Comparison of ENCODE assay signal across 15 mouse cellular contexts in the genomic region with DNA sequence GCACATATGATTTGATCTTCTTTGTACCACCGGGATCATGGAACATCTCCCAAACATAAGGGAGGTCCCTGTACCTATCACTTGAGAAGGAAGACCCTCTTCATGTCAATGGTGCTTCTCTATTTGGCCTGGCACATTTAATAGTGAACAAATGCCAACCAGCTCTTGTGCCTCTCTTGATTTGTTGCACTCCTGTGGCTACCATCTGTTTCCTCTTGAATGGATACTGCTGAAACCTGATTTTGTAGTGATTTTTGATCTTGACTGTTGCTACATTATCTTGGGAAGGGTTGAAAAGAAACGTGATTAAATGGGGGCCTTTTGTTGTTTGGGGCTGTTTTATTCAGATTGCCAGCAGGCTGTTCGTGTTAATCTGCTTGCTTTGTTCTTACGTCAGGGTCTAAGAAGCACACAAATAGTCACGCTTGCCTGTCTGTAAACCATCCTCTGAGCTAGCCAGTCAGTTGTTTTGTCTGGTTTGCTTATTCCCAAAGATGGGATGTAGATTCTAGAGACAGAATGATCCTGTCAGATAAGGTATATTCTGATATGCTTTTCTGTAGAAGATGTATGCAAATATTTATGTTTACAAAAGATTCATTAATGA. TPM values are rescaled to one million over a fixed set of nuclear protein-coding genes. Genes with fewer than 3 reads are reported as not detected.
DNase-seq lines count a peak whose midpoint lies in the region; ATAC-seq and TF ChIP-seq lines count a peak whose summit lies in the region.
"Had no signal": no experiment of that assay in that cellular context is flagged by ENCODE, and none has a peak within 500 bp of the region (broad histone marks: within the 10 kb centered on the region; RNA-seq: fewer than 3 reads in every experiment).

No protein-coding gene starts in this region.

- intact Hi-C loops in left cerebral cortex, postnatal 4 days (cut with DNase I) = loop anchor here (10.0 kb wide), 1 partner anchor 132 kb away; the partner anchor contains the start of gene Polq
- intact Hi-C loops in heart, postnatal 14 days (cut with DNase I) = no loop called here

- peaks cover 7% of the 10 kb centered on the region; the same call in 1 of the 2 replicates for H3K36me3 ChIP-seq in midbrain, postnatal 0 days (ENCODE audit: insufficient read depth, low read length)

- H3K4me1 ChIP-seq in midbrain, postnatal 0 days (ENCODE audit: insufficient read depth, low read length) = no peaks in the 10 kb centered on the region
- H3K4me1 ChIP-seq: limb, embryonic 10.5 days had no signal

- no peak for TF ChIP-seq CTCF in midbrain, postnatal 0 days (IDR thresholded peaks at IDR 0.05)

- no peak overlapping the region for H3K9ac ChIP-seq in midbrain, postnatal 0 days (replicated peaks; ENCODE audit: low read length, poor library complexity, severe bottlenecking)
- H3K9ac ChIP-seq: liver, embryonic 14.5 days had no signal

- H3K4me3 ChIP-seq in midbrain, postnatal 0 days (ENCODE audit: low read depth, low read length) = no peak overlapping the region
- H3K4me3 ChIP-seq: limb, embryonic 10.5 days had no signal

- H3K4me2 ChIP-seq in midbrain, postnatal 0 days (ENCODE audit: low read depth, low read length, poor library complexity, severe bottlenecking) = no peak overlapping the region

- no peak overlapping the region for H3K27ac ChIP-seq in midbrain, postnatal 0 days (ENCODE audit: low read depth, low read length)
- H3K27ac ChIP-seq: limb, embryonic 10.5 days; liver, embryonic 14.5 days had no signal

- ATAC-seq in midbrain, postnatal 0 days (ENCODE audit: low FRiP score) = no peak; the same call in 1 of the 2 replicates
- ATAC-seq: CD4-positive, CD25-positive, alpha-beta regulatory T cell, adult 4 months; lung, postnatal 0 days had no signal

- no peaks in the 10 kb centered on the region for H3K9me3 ChIP-seq in midbrain, postnatal 0 days (ENCODE audit: low read length)
- H3K9me3 ChIP-seq: limb, embryonic 10.5 days had no signal

- 28% methylated on average over 5 of the region's 5 CpGs for WGBS in midbrain, postnatal 0 days

- peak; percentile 3 for DNase-seq in left cerebral cortex, postnatal 4 days
- DNase-seq in left cerebral cortex, adult 9 months (ENCODE audit: low spot score in 2 of 2) = no peak
- DNase-seq in cerebellum, adult 18-20 months = peak; percentile 55 to 62
- peak; percentile 76 to 82 for DNase-seq in cerebellum, postnatal 10 days
- DNase-seq in midbrain, postnatal 0 days (ENCODE audit: low spot score) = peak; percentile 36
- DNase-seq in heart, postnatal 14 days = no peak
- DNase-seq in frontal cortex, postnatal 14 days (ENCODE audit: low spot score in 2 of 2) = no peak
- DNase-seq: adrenal gland, postnatal 10 days; kidney, adult 2 months; kidney, postnatal 25 days; right cerebral cortex, postnatal 4 days had no signal

- H3K27me3 ChIP-seq in midbrain, postnatal 0 days (ENCODE audit: insufficient read depth, low read length) = no peaks in the 10 kb centered on the region

RNA-seq across cellular contexts. Expression of gene Golgb1, which starts 7.9 kb away (rescaled TPM):
- total RNA-seq in left cerebral cortex, postnatal 4 days (2021) = 10 to 100 TPM; 59.0 to 61.5 TPM
- 41.3 and 70.4 TPM in 2 replicates for total RNA-seq in midbrain, postnatal 0 days (2014; rRNA removed)
- polyA plus RNA-seq in midbrain, postnatal 0 days (2015; fragmentation: Nextera tagmentation; extraction: Ambion mirVana) = 84.1 and 101 TPM in 2 replicates
- total RNA-seq in heart, postnatal 14 days (2021) = 10 to 100 TPM; 36.0 to 41.0 TPM

RNA-seq across cellular contexts. Expression of gene Eaf2, which starts 8.0 kb away (rescaled TPM):
- total RNA-seq in left cerebral cortex, postnatal 4 days (2021) = under 1 TPM; 0.38 to 0.70 TPM
- total RNA-seq in midbrain, postnatal 0 days (2014; rRNA removed) = 0.14 and 1.0 TPM in 2 replicates
- polyA plus RNA-seq in midbrain, postnatal 0 days (2015; fragmentation: Nextera tagmentation; extraction: Ambion mirVana) = 1.1 and 1.3 TPM in 2 replicates
- total RNA-seq in heart, postnatal 14 days (2021) = under 1 TPM; 0.60 to 0.71 TPM

RNA-seq across cellular contexts. Expression of gene Hcls1, which starts 51.9 kb away (rescaled TPM):
- 1 to 10 TPM; 2.0 to 2.3 TPM for total RNA-seq in left cerebral cortex, postnatal 4 days (2021)
- total RNA-seq in midbrain, postnatal 0 days (2014; rRNA removed) = 2.2 and 2.4 TPM in 2 replicates
- polyA plus RNA-seq in midbrain, postnatal 0 days (2015; fragmentation: Nextera tagmentation; extraction: Ambion mirVana) = 2.3 and 2.4 TPM in 2 replicates
- 10 to 100 TPM in 1 of 2 experiments, 1 to 10 TPM in 1; 8.6 to 12.1 TPM for total RNA-seq in heart, postnatal 14 days (2021)

RNA-seq across cellular contexts. Expression of gene Iqcb1, which starts 54.7 kb away (rescaled TPM):
- total RNA-seq in left cerebral cortex, postnatal 4 days (2021) = 10 to 100 TPM; 34.8 to 40.2 TPM
- total RNA-seq in midbrain, postnatal 0 days (2014; rRNA removed) = 16.7 and 20.5 TPM in 2 replicates
- 63.8 and 70.0 TPM in 2 replicates for polyA plus RNA-seq in midbrain, postnatal 0 days (2015; fragmentation: Nextera tagmentation; extraction: Ambion mirVana)
- 10 to 100 TPM; 11.6 to 11.9 TPM for total RNA-seq in heart, postnatal 14 days (2021)

Comparison
In these comparisons a context has a peak if more than half of its experiments do, and no peak if none do; other contexts are left out.
1. DNase-seq: peak in left cerebral cortex, postnatal 4 days (single experiment), cerebellum, adult 18-20 months (2 of 2), cerebellum, postnatal 10 days (2 of 2) and midbrain, postnatal 0 days (single experiment); none in left cerebral cortex, adult 9 months (0 of 2), heart, postnatal 14 days (0 of 2) and frontal cortex, postnatal 14 days (0 of 2).